Mouse (Mus musculus): Measurements from ENCODE around the gene Mpzl3. TPM values are rescaled to one million over a fixed set of nuclear protein-coding genes. Genes with fewer than 3 reads are reported as not detected.

The Mpzl3 gene
- total RNA-seq, 2 experiments from 2014 or later = 3.6 to 5.1 TPM

Other genes starting within 250 kb of the Mpzl3 start
- 10 to 100 TPM; 38.2 to 40.3 TPM for gene Kmt2a, start 173.9 kb upstream of the Mpzl3 start, total RNA-seq (2021)
- gene Atp5l, start 134.4 kb upstream of the Mpzl3 start, total RNA-seq (2021) = 100 to 1,000 TPM; 458 to 535 TPM
- 10 to 100 TPM; 81.6 to 90.5 TPM for gene Ube4a, start 89.6 kb upstream of the Mpzl3 start, total RNA-seq (2021)
- under 1 TPM in 1 of 2 experiments, not detected in 1; 0.76 TPM for gene Cd3g, start 74.8 kb upstream of the Mpzl3 start, total RNA-seq (2021)
- gene Cd3d, start 73.4 kb upstream of the Mpzl3 start, total RNA-seq (2021) = under 1 TPM in 1 of 2 experiments, not detected in 1; 0.87 TPM
- under 1 TPM in 1 of 2 experiments, not detected in 1; 0.93 TPM for gene Cd3e, start 45.6 kb upstream of the Mpzl3 start, total RNA-seq (2021)
- 1 to 10 TPM; 7.2 to 7.4 TPM for gene Mpzl2, start 15.4 kb upstream of the Mpzl3 start, total RNA-seq (2021)
- 1 to 10 TPM; 1.2 to 1.6 TPM for gene Jaml, start 24.0 kb downstream of the Mpzl3 start, total RNA-seq (2021)
- gene Scn2b, start 62.6 kb downstream of the Mpzl3 start, total RNA-seq (2021) = 1 to 10 TPM; 6.6 to 7.9 TPM
- gene Scn4b, start 83.2 kb downstream of the Mpzl3 start, total RNA-seq (2021) = 1 to 10 TPM; 2.6 to 3.0 TPM
- gene BC049352, start 126.8 kb downstream of the Mpzl3 start, total RNA-seq (2021) = under 1 TPM in 1 of 2 experiments, not detected in 1; 0.17 TPM
- under 1 TPM in 1 of 2 experiments, not detected in 1; 0.50 TPM for gene Tmprss4, start 148.9 kb downstream of the Mpzl3 start, total RNA-seq (2021)
- 1 to 10 TPM; 2.6 to 2.7 TPM for gene Il10ra, start 214.0 kb downstream of the Mpzl3 start, total RNA-seq (2021)

Measured in adrenal gland, postnatal 4 days (tissue).